ENCODE assay signal across 32 mouse cellular contexts in genomic region chr1:152292196-152292736, GRCm38 (mm10).
DNase-seq lines count a peak whose midpoint lies in the region; ATAC-seq and TF ChIP-seq lines count a peak whose summit lies in the region.
"Had no signal": no experiment of that assay in that cellular context is flagged by ENCODE, and none has a peak within 500 bp of the region (broad histone marks: within the 10 kb centered on the region; RNA-seq: fewer than 3 reads in every experiment).

No protein-coding gene starts in this region.

- H3K4me2 ChIP-seq in liver, postnatal 0 days (ENCODE audit: low read depth, low read length) = peak overlapping the region; percentile 27; the same call in 1 of the 2 replicates
- H3K4me2 ChIP-seq in liver, embryonic 11.5 days = no peak overlapping the region
- no peak overlapping the region for H3K4me2 ChIP-seq in midbrain, embryonic 15.5 days
- H3K4me2 ChIP-seq: embryonic facial prominence, embryonic 12.5 days; heart, embryonic 13.5 days; liver, embryonic 15.5 days; lung, embryonic 15.5 days; midbrain, embryonic 12.5 days had no signal

- DNase-seq in liver, postnatal 0 days = no peak
- DNase-seq in liver, embryonic 11.5 days (ENCODE audit: low spot score) = no peak
- no peak for DNase-seq in left cerebral cortex, adult 2 months (ENCODE audit: extremely low spot score in 1 of 2, low spot score in 2 of 2)
- DNase-seq in ovary, postnatal 14 days (ENCODE audit: low spot score) = no peak
- DNase-seq: adrenal gland, adult 8-10 months; cerebellum, adult 9-10 months; cerebellum, postnatal 36 days; embryo, embryonic 11 days; gastrocnemius, postnatal 14 days; heart, adult 18-20 months; heart, postnatal 10 days; kidney, adult 11 months; kidney, postnatal 14 days; layer of hippocampus, adult 9-11 months; liver; retina, postnatal 1 day; right cerebral cortex, postnatal 25 days; spleen, adult 18-20 months; thymus, postnatal 4 days had no signal

- no peaks in the 10 kb centered on the region for H3K27me3 ChIP-seq in liver, postnatal 0 days (ENCODE audit: insufficient read depth, low read length)
- no peaks in the 10 kb centered on the region for H3K27me3 ChIP-seq in liver, embryonic 11.5 days (replicated peaks; ENCODE audit: control insufficient read depth, insufficient read depth, low read length)
- no peaks in the 10 kb centered on the region for H3K27me3 ChIP-seq in midbrain, embryonic 15.5 days (replicated peaks)
- H3K27me3 ChIP-seq: embryonic facial prominence, embryonic 12.5 days; heart, embryonic 13.5 days; liver, embryonic 15.5 days; lung, embryonic 15.5 days; megakaryocyte, embryonic 14.5 days; midbrain, embryonic 12.5 days had no signal

- H3K4me3 ChIP-seq in liver, postnatal 0 days (ENCODE audit: low read depth, low read length) = no peak overlapping the region
- H3K4me3 ChIP-seq in liver, embryonic 11.5 days (ENCODE audit: low read depth, low read length) = no peak overlapping the region
- no peak overlapping the region for H3K4me3 ChIP-seq in left cerebral cortex, adult 2 months
- no peak overlapping the region for H3K4me3 ChIP-seq in midbrain, embryonic 15.5 days
- H3K4me3 ChIP-seq: embryonic facial prominence, embryonic 12.5 days; heart, embryonic 13.5 days; hindbrain, embryonic 10.5 days; liver, embryonic 15.5 days; lung, embryonic 15.5 days; megakaryocyte, embryonic 14.5 days; midbrain, embryonic 12.5 days had no signal

- no peak for TF ChIP-seq CTCF in liver, postnatal 0 days (IDR thresholded peaks at IDR 0.05; ENCODE audit: low read depth)
- no peak for TF ChIP-seq CTCF in left cerebral cortex, adult 2 months (IDR thresholded peaks at IDR 0.05)

- H3K4me1 ChIP-seq in liver, postnatal 0 days (ENCODE audit: insufficient read depth) = peaks cover 9% of the 10 kb centered on the region
- H3K4me1 ChIP-seq in liver, embryonic 11.5 days (replicated peaks; ENCODE audit: control insufficient read depth, insufficient read depth, low read length) = peaks cover 3% of the 10 kb centered on the region; the same call in 1 of the 2 replicates
- H3K4me1 ChIP-seq in midbrain, embryonic 15.5 days = peaks cover 11% of the 10 kb centered on the region
- H3K4me1 ChIP-seq: embryonic facial prominence, embryonic 12.5 days; liver, embryonic 15.5 days; midbrain, embryonic 12.5 days had no signal

- H3K36me3 ChIP-seq in liver, postnatal 0 days (replicated peaks; ENCODE audit: insufficient read depth, low read length) = no peaks in the 10 kb centered on the region
- H3K36me3 ChIP-seq in liver, embryonic 11.5 days (ENCODE audit: control insufficient read depth, insufficient read depth, low read length) = no peaks in the 10 kb centered on the region
- no peaks in the 10 kb centered on the region for H3K36me3 ChIP-seq in midbrain, embryonic 15.5 days (replicated peaks)
- H3K36me3 ChIP-seq: embryonic facial prominence, embryonic 12.5 days; heart, embryonic 13.5 days; hindbrain, embryonic 10.5 days; liver, embryonic 15.5 days; lung, embryonic 15.5 days; midbrain, embryonic 12.5 days had no signal

- H3K27ac ChIP-seq in liver, postnatal 0 days (ENCODE audit: low read depth) = no peak overlapping the region
- H3K27ac ChIP-seq in liver, embryonic 11.5 days (ENCODE audit: low read depth, low read length) = no peak overlapping the region
- H3K27ac ChIP-seq in left cerebral cortex, adult 2 months = no peak overlapping the region
- no peak overlapping the region for H3K27ac ChIP-seq in midbrain, embryonic 15.5 days
- H3K27ac ChIP-seq: embryonic facial prominence, embryonic 12.5 days; heart, embryonic 13.5 days; hindbrain, embryonic 10.5 days; liver, embryonic 15.5 days; lung, embryonic 15.5 days; midbrain, embryonic 12.5 days; stomach, postnatal 0 days had no signal

- WGBS in liver, postnatal 0 days (ENCODE audit: insufficient replicate concordance) = 38% methylated on average over 9 of the region's 9 CpGs
- 62% methylated on average over 9 of the region's 9 CpGs for WGBS in liver, embryonic 11.5 days
- WGBS in midbrain, embryonic 15.5 days = 92% methylated on average over 9 of the region's 9 CpGs

- no peak overlapping the region for H3K9ac ChIP-seq in liver, postnatal 0 days (replicated peaks)
- no peak overlapping the region for H3K9ac ChIP-seq in liver, embryonic 11.5 days (ENCODE audit: low read depth, low read length)
- H3K9ac ChIP-seq in midbrain, embryonic 15.5 days = no peak overlapping the region
- H3K9ac ChIP-seq: embryonic facial prominence, embryonic 12.5 days; heart, embryonic 13.5 days; liver, embryonic 15.5 days; lung, embryonic 15.5 days; midbrain, embryonic 12.5 days had no signal

- intact Hi-C loops in left cerebral cortex, adult 2 months (cut with DNase I) = loop anchor here (5.0 kb wide), 1 partner anchor 65 kb away; no protein-coding TSS in a partner anchor

- TF ChIP-seq EP300 in liver, postnatal 0 days (IDR thresholded peaks at IDR 0.05; ENCODE audit: low read depth) = no peak

- no peak for ATAC-seq in liver, postnatal 0 days
- no peak for ATAC-seq in liver, embryonic 11.5 days (replicated peaks; ENCODE audit: low FRiP score)
- peak; percentile 22 for ATAC-seq in CD4-positive, CD25-positive, alpha-beta regulatory T cell, adult 4 months
- ATAC-seq in inflammation-experienced regulatory T-cells, adult 6 months = peak; percentile 7
- ATAC-seq in midbrain, embryonic 15.5 days (replicated peaks) = no peak
- ATAC-seq: forebrain, embryonic 14.5 days; hindbrain, embryonic 16.5 days had no signal

- no peaks in the 10 kb centered on the region for H3K9me3 ChIP-seq in liver, postnatal 0 days (ENCODE audit: low read length)
- no peaks in the 10 kb centered on the region for H3K9me3 ChIP-seq in liver, embryonic 11.5 days (ENCODE audit: control insufficient read depth, low read length)
- no peaks in the 10 kb centered on the region for H3K9me3 ChIP-seq in midbrain, embryonic 15.5 days
- H3K9me3 ChIP-seq: embryonic facial prominence, embryonic 12.5 days; heart, embryonic 13.5 days; hindbrain, embryonic 10.5 days; liver, embryonic 15.5 days; lung, embryonic 15.5 days; megakaryocyte, embryonic 14.5 days; midbrain, embryonic 12.5 days had no signal

Comparison
In these comparisons a context has a peak if more than half of its experiments do, and no peak if none do; other contexts are left out.
1. ATAC-seq: peak in CD4-positive, CD25-positive, alpha-beta regulatory T cell, adult 4 months (single experiment) and inflammation-experienced regulatory T-cells, adult 6 months (single experiment); none in liver, postnatal 0 days (single experiment), liver, embryonic 11.5 days (single experiment) and midbrain, embryonic 15.5 days (single experiment).